Mouse (Mus musculus) C2C12 (cell line): ENCODE measurements around the gene Mr1.

Experiments
- CTCF ChIP-seq: IDR thresholded peaks from one replicate; pipeline ENCODE4 v1.5.1; 2011; ENCODE audit not compliant: control insufficient read depth, insufficient read depth, insufficient read length
- FOSL1 ChIP-seq: IDR thresholded peaks from one replicate; pipeline ENCODE4 v1.8.0; 2011; ENCODE audit warnings: mild to moderate bottlenecking, low read length; ENCODE audit not compliant: poor library complexity, insufficient read depth, severe bottlenecking

DNA sequence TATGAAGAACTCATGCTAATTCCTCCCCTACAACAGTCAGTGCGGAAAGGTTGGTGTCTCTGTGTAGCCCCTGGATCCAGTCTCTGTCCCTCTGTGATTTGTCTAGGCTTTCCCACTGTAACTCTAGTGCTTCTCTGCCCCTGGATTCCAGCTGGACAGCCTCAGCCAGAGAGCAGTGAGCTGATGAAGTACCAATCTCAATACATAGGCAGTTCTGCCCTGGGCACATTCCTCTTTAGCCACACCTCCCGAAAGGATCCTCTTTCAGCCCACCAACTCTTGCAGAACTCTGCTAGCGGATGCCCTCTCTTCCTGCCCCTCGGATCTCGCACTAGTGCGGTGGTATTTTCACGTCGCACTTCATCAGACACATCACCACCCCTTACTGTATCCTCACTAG lies 11.7 kb downstream of the Mr1 start:
- no peak for TF ChIP-seq CTCF
- no peak for TF ChIP-seq FOSL1
